Mouse (Mus musculus): ENCODE results near the gene Mmp20. TPM values are rescaled to one million over a fixed set of nuclear protein-coding genes. Genes with fewer than 3 reads are reported as not detected.

Gene Mmp20
- polyA plus RNA-seq, 1 experiment from 2014 or later, result not detected

DNA sequence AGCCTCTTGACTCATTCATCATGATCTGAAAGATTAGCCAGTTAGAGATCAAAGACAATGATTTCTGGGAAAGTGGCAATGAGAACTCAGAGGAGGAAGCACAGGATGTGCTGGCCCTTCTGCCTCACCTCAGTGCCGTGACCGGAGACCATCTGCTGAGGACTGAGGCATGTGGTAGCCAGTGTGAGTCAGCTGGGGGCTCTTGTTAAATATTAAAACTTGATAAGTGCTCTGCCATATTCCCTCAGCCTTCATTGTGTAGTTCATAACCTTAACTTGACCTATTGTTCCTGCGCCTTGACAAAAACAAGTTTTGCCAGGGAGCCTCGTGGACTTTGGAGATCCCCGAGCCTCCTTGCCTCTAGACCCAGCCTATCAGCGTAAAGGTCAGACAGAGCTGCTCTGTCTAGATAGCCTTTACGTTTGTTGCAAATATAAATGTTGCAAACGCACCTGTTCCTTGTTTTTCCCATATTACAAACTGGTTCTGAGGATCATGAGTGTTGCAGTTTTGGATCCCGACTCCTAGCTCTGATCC is 54.1 kb downstream of the Mmp20 start:
- WGBS, result 93% methylated on average over 9 of the region's 9 CpGs
- no peak for ATAC-seq
- no peak overlapping the region for H3K4me2 ChIP-seq (ENCODE audit: low read length)
- no peaks in the 10 kb centered on the region for H3K36me3 ChIP-seq (ENCODE audit: control insufficient read depth, insufficient read depth)
- no peaks in the 10 kb centered on the region for H3K4me1 ChIP-seq (replicated peaks; ENCODE audit: control insufficient read depth, insufficient read depth, low read length)
- no peaks in the 10 kb centered on the region for H3K9me3 ChIP-seq (ENCODE audit: control insufficient read depth, low read length)
- no peak overlapping the region for H3K4me3 ChIP-seq (replicated peaks; ENCODE audit: low read length)
- no peak overlapping the region for H3K27ac ChIP-seq (ENCODE audit: low read length)
- no peak overlapping the region for H3K9ac ChIP-seq (replicated peaks; ENCODE audit: low read depth, low read length)
- H3K27me3 ChIP-seq (replicated peaks; ENCODE audit: control insufficient read depth, insufficient read depth, low read length), result no peaks in the 10 kb centered on the region

DNA sequence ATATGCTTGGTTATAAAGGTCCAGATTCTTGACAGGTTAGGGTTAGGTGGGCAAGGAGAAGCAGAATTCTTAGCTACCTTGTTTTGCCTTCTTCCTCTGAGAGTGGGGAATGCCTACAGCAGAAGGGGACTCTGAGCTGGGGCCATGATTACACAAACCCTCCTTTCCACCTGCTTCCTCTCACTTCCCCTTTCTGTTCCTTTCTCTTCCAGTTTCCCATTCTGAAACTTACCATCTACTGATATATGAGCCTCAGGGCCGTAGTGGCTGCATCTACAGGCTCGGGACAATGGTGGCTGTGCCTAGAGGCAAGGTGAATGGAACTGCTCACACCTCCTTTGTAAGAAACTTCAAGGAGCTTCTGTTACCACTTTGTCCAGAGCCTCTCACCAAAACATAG is 58.0 kb downstream of the Mmp20 start:
- ATAC-seq, result no peak
- H3K9ac ChIP-seq (replicated peaks; ENCODE audit: low read depth, low read length), result no peak overlapping the region
- no peak overlapping the region for H3K27ac ChIP-seq (ENCODE audit: low read length)
- H3K4me2 ChIP-seq (ENCODE audit: low read length), result no peak overlapping the region
- no peaks in the 10 kb centered on the region for H3K4me1 ChIP-seq (replicated peaks; ENCODE audit: control insufficient read depth, insufficient read depth, low read length)
- no peaks in the 10 kb centered on the region for H3K36me3 ChIP-seq (ENCODE audit: control insufficient read depth, insufficient read depth)
- no peak overlapping the region for H3K4me3 ChIP-seq (replicated peaks; ENCODE audit: low read length)
- WGBS, result 84% methylated on average over 2 of the region's 2 CpGs
- no peaks in the 10 kb centered on the region for H3K9me3 ChIP-seq (ENCODE audit: control insufficient read depth, low read length)
- H3K27me3 ChIP-seq (replicated peaks; ENCODE audit: control insufficient read depth, insufficient read depth, low read length), result no peaks in the 10 kb centered on the region

DNA sequence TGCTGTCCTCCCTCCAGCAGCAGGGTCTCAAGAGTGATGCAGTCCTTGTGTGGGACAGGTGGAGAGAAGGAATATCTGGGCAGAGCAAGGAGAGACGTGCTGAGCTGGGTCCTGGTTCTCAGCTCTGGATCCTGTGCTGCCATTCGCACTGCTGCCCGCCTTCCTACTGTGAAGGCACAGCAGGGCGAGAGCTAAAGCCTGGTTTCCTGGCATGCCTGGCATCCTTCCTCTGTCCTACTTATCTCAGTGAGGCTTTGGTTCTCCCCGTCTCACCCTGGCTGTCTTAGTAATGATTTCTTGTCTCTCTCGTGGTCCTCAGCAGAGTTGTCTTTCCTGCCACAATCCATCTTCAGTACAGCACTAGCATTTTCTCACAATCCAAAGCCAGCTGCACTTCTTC is 61.8 kb downstream of the Mmp20 start:
- no peak for ATAC-seq
- Histone ChIP-seq H3K9me3 (ENCODE audit: control insufficient read depth, low read length) (no peaks in the 10 kb centered on the region), H3K27me3 (replicated peaks; ENCODE audit: control insufficient read depth, insufficient read depth, low read length) (no peaks in the 10 kb centered on the region), H3K4me1 (replicated peaks; ENCODE audit: control insufficient read depth, insufficient read depth, low read length) (no peaks in the 10 kb centered on the region), H3K4me3 (replicated peaks; ENCODE audit: low read length) (no peak overlapping the region), H3K4me2 (ENCODE audit: low read length) (no peak overlapping the region), H3K36me3 (ENCODE audit: control insufficient read depth, insufficient read depth) (no peaks in the 10 kb centered on the region), H3K27ac (ENCODE audit: low read length) (no peak overlapping the region), H3K9ac (replicated peaks; ENCODE audit: low read depth, low read length) (no peak overlapping the region)
- WGBS, result 69% methylated on average over 6 of the region's 6 CpGs

DNA sequence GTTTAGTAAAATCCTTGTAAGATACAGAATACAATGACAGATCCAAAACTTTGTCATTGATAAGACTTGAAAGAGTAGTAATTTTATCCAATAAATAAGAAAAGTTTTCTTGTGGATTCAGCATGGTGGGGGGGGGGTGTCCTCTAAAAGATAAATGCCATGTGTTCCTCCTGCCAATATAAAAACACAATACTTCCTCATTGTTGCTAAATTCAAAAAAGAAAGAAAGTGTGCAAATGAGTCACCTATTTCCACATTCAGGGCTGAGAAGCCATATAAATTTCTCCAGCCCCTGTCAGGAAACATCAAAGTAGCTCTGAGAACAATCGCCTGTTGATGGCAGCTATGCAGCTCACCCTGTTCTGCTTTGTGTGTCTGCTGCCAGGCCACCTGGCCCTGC is 63.8 kb downstream of the Mmp20 start, which contains the start of gene Mmp7:
Gene Mmp7 (plus strand): TSS at position 301 of the 400 bp plus-strand sequence.
- H3K4me2 ChIP-seq (ENCODE audit: low read length), result no peak within 1 kb of the TSS
- no peaks in the 10 kb centered on the region for H3K4me1 ChIP-seq (replicated peaks; ENCODE audit: control insufficient read depth, insufficient read depth, low read length)
- no peak for ATAC-seq
- no peaks in the 10 kb centered on the region for H3K27me3 ChIP-seq (replicated peaks; ENCODE audit: control insufficient read depth, insufficient read depth, low read length)
- H3K9ac ChIP-seq (replicated peaks; ENCODE audit: low read depth, low read length), result no peak within 1 kb of the TSS
- no peak within 1 kb of the TSS for H3K4me3 ChIP-seq (replicated peaks; ENCODE audit: low read length)
- H3K9me3 ChIP-seq (ENCODE audit: control insufficient read depth, low read length), result no peaks in the 10 kb centered on the region
- H3K36me3 ChIP-seq (ENCODE audit: control insufficient read depth, insufficient read depth), result no peaks in the 10 kb centered on the region
- WGBS, result 88% methylated on average over 1 of the region's 1 CpGs
- H3K27ac ChIP-seq (ENCODE audit: low read length), result no peak within 1 kb of the TSS

DNA sequence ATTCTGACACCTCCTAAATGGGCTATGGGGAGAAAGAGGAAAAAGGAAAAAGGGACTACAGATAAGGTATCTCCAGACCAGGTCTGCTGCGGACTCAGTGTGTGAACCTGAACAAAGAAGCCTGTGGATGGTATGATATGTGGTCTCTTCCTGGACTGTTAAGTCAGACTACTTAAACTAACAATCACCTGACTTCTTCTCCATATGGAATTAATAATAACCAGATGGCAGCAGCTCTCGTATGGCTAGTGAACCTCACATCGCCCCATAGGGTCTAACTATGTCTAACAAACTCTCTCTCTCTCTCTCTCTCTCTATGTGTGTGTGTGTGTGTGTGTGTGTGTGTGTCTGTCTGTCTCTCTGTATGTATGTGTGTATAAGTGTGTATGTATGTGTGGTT is 65.9 kb downstream of the Mmp20 start:
- Histone ChIP-seq H3K27ac (ENCODE audit: low read length) (no peak overlapping the region), H3K4me1 (replicated peaks; ENCODE audit: control insufficient read depth, insufficient read depth, low read length) (no peaks in the 10 kb centered on the region), H3K4me2 (ENCODE audit: low read length) (no peak overlapping the region), H3K4me3 (replicated peaks; ENCODE audit: low read length) (no peak overlapping the region), H3K9ac (replicated peaks; ENCODE audit: low read depth, low read length) (no peak overlapping the region), H3K36me3 (ENCODE audit: control insufficient read depth, insufficient read depth) (no peaks in the 10 kb centered on the region), H3K9me3 (ENCODE audit: control insufficient read depth, low read length) (no peaks in the 10 kb centered on the region), H3K27me3 (replicated peaks; ENCODE audit: control insufficient read depth, insufficient read depth, low read length) (no peaks in the 10 kb centered on the region)
- no peak for ATAC-seq
- 94% methylated on average over 3 of the region's 3 CpGs for WGBS

DNA sequence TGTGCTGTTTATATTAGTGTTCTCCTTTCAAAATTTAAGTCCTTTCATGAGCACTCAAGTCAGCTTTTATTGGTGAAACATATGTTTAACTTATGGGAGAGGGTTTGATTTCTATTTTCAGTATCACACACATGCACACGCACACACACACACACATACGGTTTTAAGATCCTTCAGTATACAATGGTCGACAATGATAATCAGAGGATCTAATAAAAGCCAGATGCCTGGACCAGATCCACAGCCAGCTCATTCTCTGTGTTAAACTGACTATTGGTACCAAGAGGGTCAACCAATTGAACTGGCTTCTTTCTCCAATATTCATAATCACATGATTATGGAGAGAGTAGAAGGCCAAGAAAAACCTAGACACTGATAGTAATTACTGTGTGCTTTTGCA is 67.6 kb downstream of the Mmp20 start:
- H3K9ac ChIP-seq (replicated peaks; ENCODE audit: low read depth, low read length), result no peak overlapping the region
- no peak overlapping the region for H3K4me3 ChIP-seq (replicated peaks; ENCODE audit: low read length)
- no peaks in the 10 kb centered on the region for H3K27me3 ChIP-seq (replicated peaks; ENCODE audit: control insufficient read depth, insufficient read depth, low read length)
- H3K4me2 ChIP-seq (ENCODE audit: low read length), result no peak overlapping the region
- 91% methylated on average over 3 of the region's 3 CpGs for WGBS
- no peaks in the 10 kb centered on the region for H3K4me1 ChIP-seq (replicated peaks; ENCODE audit: control insufficient read depth, insufficient read depth, low read length)
- ATAC-seq, result no peak
- H3K36me3 ChIP-seq (ENCODE audit: control insufficient read depth, insufficient read depth), result no peaks in the 10 kb centered on the region
- H3K27ac ChIP-seq (ENCODE audit: low read length), result no peak overlapping the region
- H3K9me3 ChIP-seq (ENCODE audit: control insufficient read depth, low read length), result no peaks in the 10 kb centered on the region

DNA sequence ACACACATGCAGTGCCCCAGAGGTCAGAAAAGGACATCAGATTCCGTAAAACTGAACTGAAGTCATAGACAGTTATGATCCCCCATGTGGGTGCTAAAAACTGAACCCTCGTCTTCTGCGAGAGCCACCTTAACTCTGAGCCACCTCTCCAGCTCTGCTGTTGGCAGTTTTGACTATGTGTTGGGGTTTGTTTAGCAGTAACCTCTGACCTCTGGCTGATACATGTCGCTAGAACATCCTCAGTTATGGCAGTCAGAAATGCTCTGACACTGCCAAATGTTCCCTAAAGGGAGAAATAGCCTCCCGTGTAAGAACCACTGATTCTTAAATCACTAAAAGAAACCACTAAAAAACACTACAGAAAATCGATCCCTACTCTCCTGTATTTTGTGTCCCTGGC is 80.7 kb downstream of the Mmp20 start:
- H3K27ac ChIP-seq (ENCODE audit: low read length), result no peak overlapping the region
- ATAC-seq, result no peak
- H3K27me3 ChIP-seq (replicated peaks; ENCODE audit: control insufficient read depth, insufficient read depth, low read length), result no peaks in the 10 kb centered on the region
- no peaks in the 10 kb centered on the region for H3K36me3 ChIP-seq (ENCODE audit: control insufficient read depth, insufficient read depth)
- no peak overlapping the region for H3K4me2 ChIP-seq (ENCODE audit: low read length)
- WGBS, result 76% methylated on average over 6 of the region's 6 CpGs
- no peaks in the 10 kb centered on the region for H3K4me1 ChIP-seq (replicated peaks; ENCODE audit: control insufficient read depth, insufficient read depth, low read length)
- no peaks in the 10 kb centered on the region for H3K9me3 ChIP-seq (ENCODE audit: control insufficient read depth, low read length)
- no peak overlapping the region for H3K4me3 ChIP-seq (replicated peaks; ENCODE audit: low read length)
- H3K9ac ChIP-seq (replicated peaks; ENCODE audit: low read depth, low read length), result no peak overlapping the region

DNA sequence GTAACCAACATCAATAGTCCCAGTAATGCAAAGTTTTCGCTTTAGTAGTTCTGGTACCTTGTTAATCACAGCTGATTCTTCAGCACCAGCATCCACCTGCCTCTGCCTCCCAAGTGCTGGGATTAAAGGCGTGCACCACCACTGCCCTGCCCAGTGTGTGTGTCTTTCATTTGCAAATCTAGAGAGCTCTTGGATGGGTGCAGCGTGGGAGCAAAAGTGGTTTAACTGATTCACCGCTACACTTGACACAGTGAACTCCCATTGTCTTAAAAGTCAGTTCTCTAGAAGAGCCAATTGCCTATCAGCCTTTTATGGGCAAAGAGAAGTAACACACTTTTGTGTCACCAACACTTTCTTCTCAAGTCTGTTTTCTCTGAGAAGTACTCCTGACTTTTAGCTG is 83.2 kb downstream of the Mmp20 start:
- no peak overlapping the region for H3K4me2 ChIP-seq (ENCODE audit: low read length)
- no peaks in the 10 kb centered on the region for H3K9me3 ChIP-seq (ENCODE audit: control insufficient read depth, low read length)
- WGBS, result 73% methylated on average over 4 of the region's 4 CpGs
- no peaks in the 10 kb centered on the region for H3K36me3 ChIP-seq (ENCODE audit: control insufficient read depth, insufficient read depth)
- H3K4me3 ChIP-seq (replicated peaks; ENCODE audit: low read length), result no peak overlapping the region
- no peak overlapping the region for H3K27ac ChIP-seq (ENCODE audit: low read length)
- H3K4me1 ChIP-seq (replicated peaks; ENCODE audit: control insufficient read depth, insufficient read depth, low read length), result no peaks in the 10 kb centered on the region
- H3K27me3 ChIP-seq (replicated peaks; ENCODE audit: control insufficient read depth, insufficient read depth, low read length), result no peaks in the 10 kb centered on the region
- ATAC-seq, result no peak
- H3K9ac ChIP-seq (replicated peaks; ENCODE audit: low read depth, low read length), result no peak overlapping the region

DNA sequence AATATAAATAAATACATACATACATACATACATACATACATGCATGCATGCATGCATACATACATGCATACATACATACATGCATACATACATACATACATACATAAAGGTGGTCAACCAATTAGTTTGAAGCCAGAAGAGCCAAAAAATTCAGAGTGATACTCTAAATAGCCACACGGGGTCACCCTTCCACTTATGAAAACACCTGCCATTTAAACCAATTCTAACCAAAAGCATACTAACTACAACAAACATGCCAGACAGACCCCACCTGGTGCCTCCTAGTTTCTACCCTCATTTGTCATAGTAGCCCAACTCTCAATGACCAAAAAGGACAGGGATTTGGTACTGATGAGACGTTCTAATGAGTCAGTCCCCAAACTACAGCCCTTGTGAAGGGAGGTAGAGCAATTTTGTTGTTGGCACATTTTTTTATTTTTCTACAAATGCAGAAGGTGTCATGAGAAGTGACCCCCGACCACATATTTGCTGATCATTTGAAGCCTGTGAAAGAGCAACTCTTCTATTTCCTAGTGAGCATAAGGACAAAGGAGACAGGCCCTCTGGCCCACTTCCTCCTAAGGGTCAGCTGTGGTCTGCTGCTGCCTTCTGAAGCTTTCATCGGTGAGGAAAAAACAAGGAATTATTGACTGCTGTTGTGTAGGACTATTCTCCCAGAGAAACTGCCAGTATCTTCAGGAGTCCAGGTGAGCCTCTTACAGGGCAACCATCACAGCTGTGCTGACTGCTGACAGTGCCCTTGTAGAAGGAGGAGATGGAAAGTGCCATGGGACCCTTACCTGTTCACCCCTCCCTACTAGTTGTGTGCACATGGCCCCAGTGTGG is 86.3 kb downstream of the Mmp20 start:
- no peaks in the 10 kb centered on the region for H3K4me1 ChIP-seq (replicated peaks; ENCODE audit: control insufficient read depth, insufficient read depth, low read length)
- H3K4me2 ChIP-seq (ENCODE audit: low read length), result no peak overlapping the region
- no peak overlapping the region for H3K4me3 ChIP-seq (replicated peaks; ENCODE audit: low read length)
- no peaks in the 10 kb centered on the region for H3K36me3 ChIP-seq (ENCODE audit: control insufficient read depth, insufficient read depth)
- no peaks in the 10 kb centered on the region for H3K27me3 ChIP-seq (replicated peaks; ENCODE audit: control insufficient read depth, insufficient read depth, low read length)
- no peak overlapping the region for H3K9ac ChIP-seq (replicated peaks; ENCODE audit: low read depth, low read length)
- WGBS, result 40% methylated on average over 4 of the region's 4 CpGs
- H3K27ac ChIP-seq (ENCODE audit: low read length), result no peak overlapping the region
- no peaks in the 10 kb centered on the region for H3K9me3 ChIP-seq (ENCODE audit: control insufficient read depth, low read length)
- peak; percentile 78 for ATAC-seq

DNA sequence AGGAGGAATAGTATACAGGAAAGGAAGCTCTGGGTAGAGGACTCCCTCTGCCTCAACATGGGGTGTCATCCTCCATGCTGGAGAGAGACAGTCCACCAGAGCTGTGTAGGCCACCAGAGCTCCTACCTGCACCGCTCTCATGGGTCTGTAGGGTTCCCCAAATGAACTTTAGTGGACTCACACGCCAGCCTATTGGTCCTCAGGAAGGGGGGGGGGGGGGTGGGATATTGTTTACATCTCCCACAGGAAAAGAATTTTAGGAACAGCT is 86.8 kb downstream of the Mmp20 start:
- Histone ChIP-seq H3K9ac (replicated peaks; ENCODE audit: low read depth, low read length) (no peak overlapping the region), H3K4me2 (ENCODE audit: low read length) (no peak overlapping the region), H3K9me3 (ENCODE audit: control insufficient read depth, low read length) (no peaks in the 10 kb centered on the region), H3K4me1 (replicated peaks; ENCODE audit: control insufficient read depth, insufficient read depth, low read length) (no peaks in the 10 kb centered on the region), H3K27me3 (replicated peaks; ENCODE audit: control insufficient read depth, insufficient read depth, low read length) (no peaks in the 10 kb centered on the region), H3K27ac (ENCODE audit: low read length) (no peak overlapping the region), H3K36me3 (ENCODE audit: control insufficient read depth, insufficient read depth) (no peaks in the 10 kb centered on the region), H3K4me3 (replicated peaks; ENCODE audit: low read length) (no peak overlapping the region)
- 70% methylated on average over 2 of the region's 2 CpGs for WGBS
- no peak for ATAC-seq

All from forebrain, embryonic 16.5 days (tissue).